Mouse (Mus musculus) limb, embryonic 10.5 days (tissue): ENCODE results near the gene Zfp84. TPM values are rescaled to one million over a fixed set of nuclear protein-coding genes. Genes with fewer than 3 reads are reported as not detected.

ENCODE experiments used
- DNase-seq: peaks from one replicate; pipeline ENCODE4 v3.0.0-alpha.2; 2017; ENCODE audit warnings: low spot score
- H3K27ac ChIP-seq: fragments of 300-500 bp; sonication (generic); 2 replicates; pipeline ENCODE4 v1.5.1; 2016; ENCODE audit warnings: mild to moderate bottlenecking
- H3K27me3 ChIP-seq: fragments of 300-500 bp; sonication (generic); 2 replicates; pipeline ENCODE4 v1.6.1; 2016; ENCODE audit warnings: low read depth, mild to moderate bottlenecking; ENCODE audit not compliant: poor library complexity, severe bottlenecking
- H3K36me3 ChIP-seq: fragments of 300-500 bp; sonication (generic); 2 replicates; pipeline ENCODE4 v1.6.1; 2016; ENCODE audit warnings: mild to moderate bottlenecking, moderate library complexity
- H3K4me1 ChIP-seq: fragments of 300-500 bp; sonication (generic); 2 replicates; pipeline ENCODE4 v1.6.1; 2016
- H3K4me3 ChIP-seq: fragments of 300-500 bp; sonication (generic); 2 replicates; pipeline ENCODE4 v1.5.1; 2016; ENCODE audit warnings: mild to moderate bottlenecking, moderate library complexity
- H3K9me3 ChIP-seq: fragments of 300-500 bp; sonication (generic); replicated peaks from 2 replicates; pipeline ENCODE4 v1.6.1; 2016; ENCODE audit warnings: mild to moderate bottlenecking
- WGBS: fragments of 180-500 bp; shearing (Covaris S2); methylation state at CpG from one replicate; pipeline ENCODE4 v1.1.7; 2016; 5-methylcytosine and 5-hydroxymethylcytosine counted together
- polyA plus RNA-seq: library from polyadenylated mRNA; unstranded; fragments of >200 nt; fragmentation: Nextera tagmentation; extraction: Ambion mirVana; gene quantifications from 2 replicates; pipeline ENCODE4 v1.2.1, GENCODE M21; 2016

Zfp84 gene
- polyA plus RNA-seq, 1 experiment from 2014 or later = 12.4 TPM

GRCm38 (mm10) chr7:29783871-29784551, 15.7 kb downstream of the Zfp84 start, which contains the start of gene Zfp30:
Gene Zfp30, plus strand, starts transcription at chr7:29783998.
- H3K27ac ChIP-seq = peak within 1 kb of the TSS; percentile 88
- peak; percentile 91 for DNase-seq
- H3K9me3 ChIP-seq = no peaks in the 10 kb centered on the region
- WGBS = under 1% methylated on average over 45 of the region's 45 CpGs
- H3K36me3 ChIP-seq = peaks cover 30% of the 10 kb centered on the region
- peak within 1 kb of the TSS; percentile 82 for H3K4me3 ChIP-seq
- peaks cover 13% of the 10 kb centered on the region for H3K4me1 ChIP-seq
- H3K27me3 ChIP-seq = no peaks in the 10 kb centered on the region

DNA sequence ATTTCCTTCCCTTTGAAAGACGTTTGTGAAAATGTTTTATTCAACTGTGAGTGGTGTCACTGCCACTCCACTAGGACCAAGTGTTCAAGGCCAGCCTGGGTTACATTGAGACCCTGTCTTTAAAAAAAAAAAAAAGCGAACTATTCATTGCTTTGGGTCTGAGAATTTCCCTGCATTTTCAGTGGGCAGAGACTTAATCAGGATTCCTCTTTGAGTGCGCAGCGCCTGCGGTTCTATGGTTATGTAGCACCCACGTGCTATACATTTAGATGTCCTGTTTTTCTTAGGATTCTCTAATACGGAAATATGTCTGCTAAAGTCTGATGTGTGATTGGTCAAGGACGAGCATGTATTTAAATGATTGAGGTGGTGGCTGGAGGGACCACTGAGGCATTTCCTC, 16.7 kb downstream of the Zfp84 start:
- no peak for DNase-seq
- Histone ChIP-seq H3K36me3 (peaks cover 32% of the 10 kb centered on the region), H3K4me3 (peak overlapping the region; percentile 82), H3K27me3 (no peaks in the 10 kb centered on the region), H3K27ac (no peak overlapping the region), H3K9me3 (no peaks in the 10 kb centered on the region), H3K4me1 (peaks cover 13% of the 10 kb centered on the region)
- WGBS = 75% methylated on average over 8 of the region's 8 CpGs

DNA sequence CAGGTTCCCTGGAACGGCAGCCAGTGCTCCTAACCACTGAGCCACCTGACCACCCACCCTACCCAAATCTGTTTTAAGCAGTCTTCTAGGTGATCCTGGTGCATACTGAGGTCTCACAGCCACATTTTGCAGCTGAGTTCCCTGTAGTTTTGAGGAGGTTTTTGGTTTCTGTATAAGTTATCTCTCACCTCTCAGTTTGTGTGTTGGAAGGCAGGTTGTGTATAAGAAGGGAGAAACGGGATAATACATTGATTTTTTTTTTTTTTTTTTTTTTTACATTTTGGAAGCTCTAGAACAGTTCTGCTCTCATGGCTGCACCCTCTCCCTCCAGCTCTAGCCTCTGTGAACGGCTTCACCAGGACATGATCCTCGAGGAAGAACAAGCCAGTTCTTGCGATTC, 17.5 kb downstream of the Zfp84 start:
- no peak for DNase-seq
- no peak overlapping the region for H3K27ac ChIP-seq
- WGBS = 84% methylated on average over 5 of the region's 5 CpGs
- peaks cover 41% of the 10 kb centered on the region for H3K36me3 ChIP-seq
- H3K27me3 ChIP-seq = no peaks in the 10 kb centered on the region
- H3K9me3 ChIP-seq = no peaks in the 10 kb centered on the region
- peaks cover 13% of the 10 kb centered on the region for H3K4me1 ChIP-seq
- peak overlapping the region; percentile 82 for H3K4me3 ChIP-seq

DNA sequence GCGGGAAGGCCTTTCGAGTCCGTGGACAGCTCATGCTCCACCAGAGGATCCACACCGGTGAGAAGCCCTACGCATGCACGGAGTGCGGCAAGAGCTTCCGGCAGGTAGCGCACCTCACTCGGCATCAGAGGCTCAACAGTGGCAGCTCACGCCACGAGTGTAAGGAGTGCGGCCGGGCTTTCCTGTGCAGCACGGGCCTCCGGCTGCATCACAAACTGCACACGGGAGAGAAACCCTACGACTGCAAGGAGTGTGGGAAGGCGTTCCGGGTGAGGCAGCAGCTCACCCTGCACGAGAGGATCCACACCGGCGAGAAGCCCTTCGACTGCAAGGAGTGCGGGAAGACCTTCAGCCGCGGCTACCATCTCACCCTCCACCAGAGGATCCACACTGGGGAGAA, 24.6 kb downstream of the Zfp84 start:
- 16% methylated on average over 27 of the region's 27 CpGs for WGBS
- Histone ChIP-seq H3K36me3 (peaks cover 64% of the 10 kb centered on the region), H3K27me3 (peaks cover 32% of the 10 kb centered on the region), H3K27ac (no peak overlapping the region), H3K4me1 (no peaks in the 10 kb centered on the region), H3K9me3 (no peaks in the 10 kb centered on the region; the same call in 1 of the 2 replicates), H3K4me3 (peak overlapping the region; percentile 31)
- DNase-seq = peak; percentile 34

GRCm38 (mm10) chr7:29807046-29807445, 38.7 kb downstream of the Zfp84 start:
- Histone ChIP-seq H3K27ac (no peak overlapping the region), H3K4me3 (no peak overlapping the region), H3K27me3 (no peaks in the 10 kb centered on the region), H3K9me3 (no peaks in the 10 kb centered on the region), H3K36me3 (peaks cover 4% of the 10 kb centered on the region), H3K4me1 (no peaks in the 10 kb centered on the region)
- 84% methylated on average over 5 of the region's 5 CpGs for WGBS
- no peak for DNase-seq

DNA sequence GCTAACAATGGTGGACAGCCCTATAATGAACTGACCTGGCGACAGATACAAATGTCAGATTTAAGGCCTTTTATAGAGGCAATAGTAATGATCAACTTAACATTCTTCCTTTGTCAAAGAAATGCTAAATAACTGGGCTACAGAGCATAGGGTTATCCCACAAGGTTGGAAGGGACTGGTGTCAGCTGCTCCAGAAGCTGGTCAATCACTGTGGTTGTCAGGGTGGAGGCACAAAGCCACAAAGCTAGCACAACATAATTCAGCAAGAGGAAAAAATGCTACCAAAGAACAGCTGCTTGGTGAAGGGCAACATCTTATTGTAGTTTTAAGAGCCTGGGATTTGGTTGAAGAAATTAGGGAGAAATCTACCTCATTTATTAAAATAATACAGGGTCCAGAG, 43.9 kb downstream of the Zfp84 start:
- Histone ChIP-seq H3K4me1 (peaks cover 18% of the 10 kb centered on the region), H3K4me3 (no peak overlapping the region), H3K36me3 (peaks cover 4% of the 10 kb centered on the region), H3K27me3 (no peaks in the 10 kb centered on the region), H3K9me3 (no peaks in the 10 kb centered on the region), H3K27ac (no peak overlapping the region)
- DNase-seq = no peak
- WGBS = 88% methylated on average over 1 of the region's 1 CpGs

DNA sequence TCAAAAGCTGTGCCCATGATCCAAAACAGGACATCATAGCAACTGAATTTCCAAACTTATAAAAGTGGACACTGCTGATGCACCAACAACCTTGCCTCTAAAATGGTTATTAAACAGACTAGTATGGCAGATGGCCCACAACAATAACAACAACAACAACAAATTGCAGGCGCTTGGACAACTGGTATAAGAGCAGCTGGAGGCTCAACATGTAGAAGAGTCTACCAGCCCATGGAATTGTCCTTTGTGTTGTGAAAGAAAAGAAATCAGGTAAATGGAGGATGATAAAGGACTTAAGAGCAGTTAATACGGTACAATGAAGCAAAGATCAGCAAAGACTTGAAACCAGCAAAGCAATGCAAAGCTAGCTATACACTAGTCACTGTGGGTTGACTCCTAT, 46.0 kb downstream of the Zfp84 start:
- Histone ChIP-seq H3K27me3 (no peaks in the 10 kb centered on the region), H3K36me3 (peaks cover 6% of the 10 kb centered on the region), H3K4me1 (peaks cover 24% of the 10 kb centered on the region), H3K4me3 (no peak overlapping the region), H3K27ac (no peak overlapping the region), H3K9me3 (no peaks in the 10 kb centered on the region)
- DNase-seq = no peak
- WGBS = 90% methylated on average over 2 of the region's 2 CpGs

GRCm38 (mm10) chr7:29815061-29815784, 46.9 kb downstream of the Zfp84 start:
- H3K36me3 ChIP-seq = peaks cover 6% of the 10 kb centered on the region
- 4% methylated on average over 12 of the region's 12 CpGs for WGBS
- H3K27ac ChIP-seq = peak overlapping the region; percentile 83
- H3K27me3 ChIP-seq = no peaks in the 10 kb centered on the region
- H3K9me3 ChIP-seq = no peaks in the 10 kb centered on the region
- peaks cover 26% of the 10 kb centered on the region for H3K4me1 ChIP-seq
- peak overlapping the region; percentile 77 for H3K4me3 ChIP-seq
- no peak for DNase-seq

- Histone ChIP-seq H3K9me3 (no peaks in the 10 kb centered on the region), H3K4me1 (peaks cover 26% of the 10 kb centered on the region), H3K4me3 (peak within 1 kb of the TSS; percentile 77), H3K36me3 (peaks cover 13% of the 10 kb centered on the region), H3K27me3 (no peaks in the 10 kb centered on the region), H3K27ac (peak within 1 kb of the TSS; percentile 83)
- DNase-seq = peak; percentile 84
- WGBS = 0% methylated on average over 26 of the region's 26 CpGs
Observed at GRCm38 (mm10) chr7:29815910-29816429, 47.6 kb downstream of the Zfp84 start, which contains the start of gene Zfp790. Gene Zfp790, plus strand, starts transcription at chr7:29816114.

GRCm38 (mm10) chr7:29818619-29819254, 50.4 kb downstream of the Zfp84 start:
- Histone ChIP-seq H3K27ac (peak overlapping the region; percentile 67), H3K36me3 (peaks cover 36% of the 10 kb centered on the region)

DNA sequence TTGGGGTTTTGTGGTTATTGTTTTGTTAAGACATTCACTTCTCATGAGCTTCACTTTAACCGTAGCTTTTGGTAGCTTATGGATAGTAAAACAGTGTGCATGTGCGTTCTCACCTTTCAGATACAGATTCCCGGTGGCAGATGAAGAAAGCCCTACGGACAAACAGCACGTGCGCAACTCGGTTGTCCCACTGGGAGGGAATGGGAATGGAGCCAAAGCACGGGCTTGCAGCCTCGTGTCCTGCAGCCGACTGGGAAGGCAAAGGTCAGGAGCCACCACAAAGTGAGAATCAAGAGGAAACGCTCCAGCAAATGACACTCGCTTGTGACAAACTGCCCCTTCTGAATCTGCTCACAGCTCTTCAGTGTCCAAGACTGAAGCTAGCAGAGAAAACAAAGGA, 59.6 kb downstream of the Zfp84 start:
- DNase-seq = no peak
- Histone ChIP-seq H3K27me3 (no peaks in the 10 kb centered on the region), H3K36me3 (peaks cover 91% of the 10 kb centered on the region), H3K4me3 (no peak overlapping the region), H3K4me1 (no peaks in the 10 kb centered on the region), H3K9me3 (no peaks in the 10 kb centered on the region), H3K27ac (no peak overlapping the region)
- WGBS = 95% methylated on average over 12 of the region's 12 CpGs

More at GRCm38 (mm10) chr7:29818619-29819254, 50.4 kb downstream of the Zfp84 start:
- H3K4me1 ChIP-seq = peaks cover 26% of the 10 kb centered on the region
- 7% methylated on average over 12 of the region's 12 CpGs for WGBS
- no peaks in the 10 kb centered on the region for H3K27me3 ChIP-seq
- DNase-seq = peak; percentile 53
- H3K9me3 ChIP-seq = no peaks in the 10 kb centered on the region
- H3K4me3 ChIP-seq = peak overlapping the region; percentile 63
